Mouse (Mus musculus) MEL (cell line): ENCODE data around the gene Sucnr1.

Source experiments
- BHLHE40 ChIP-seq: IDR thresholded peaks from 2 replicates; pipeline ENCODE4 v1.6.1; 2012; ENCODE audit warnings: low read depth, mild to moderate bottlenecking, inconsistent platforms, low read length, improper control_type of control experiment, borderline replicate concordance
- CHD1 ChIP-seq: IDR thresholded peaks from 2 replicates; pipeline ENCODE4 v1.6.1; 2012; ENCODE audit warnings: low read depth, mild to moderate bottlenecking, inconsistent platforms, low read length, improper control_type of control experiment
- CHD2 ChIP-seq: IDR thresholded peaks from 2 replicates; pipeline ENCODE4 v1.6.1; 2011; ENCODE audit warnings: low read length, improper control_type of control experiment
- CTCF ChIP-seq, 3 experiments: IDR thresholded peaks in 2 of 3; conservative IDR thresholded peaks in 1 of 3; 2 replicates each; pipeline ENCODE4 v1.5.1; 2011 to 2012; ENCODE audit warnings: low read length in 3 of 3, low read depth in 2 of 3, mild to moderate bottlenecking in 2 of 3, improper control_type of control experiment in 1 of 3, inconsistent platforms in 1 of 3, mixed read lengths in 1 of 3, moderate library complexity in 1 of 3; ENCODE audit not compliant: control insufficient read depth in 1 of 3, insufficient read depth in 1 of 3, poor library complexity in 1 of 3, severe bottlenecking in 1 of 3
- GATA1 ChIP-seq: IDR thresholded peaks from 2 replicates; pipeline ENCODE4 v1.6.1; 2011; ENCODE audit warnings: low read depth, low read length, improper control_type of control experiment
- HCFC1 ChIP-seq: IDR thresholded peaks from 2 replicates; pipeline ENCODE4 v1.6.1; 2012; ENCODE audit warnings: low read depth, mild to moderate bottlenecking, inconsistent platforms, low read length, improper control_type of control experiment, moderate library complexity
- MAZ ChIP-seq: IDR thresholded peaks from 2 replicates; pipeline ENCODE4 v1.6.1; 2012; ENCODE audit warnings: low read depth, mild to moderate bottlenecking, inconsistent platforms, low read length, improper control_type of control experiment
- NELFE ChIP-seq: IDR thresholded peaks from 2 replicates; pipeline ENCODE4 v1.6.1; 2011; ENCODE audit warnings: low read depth, low read length, improper control_type of control experiment
- POLR2A ChIP-seq, 2 experiments: IDR thresholded peaks; 2 replicates each; pipeline ENCODE4 v1.6.1; 2011 to 2012; ENCODE audit warnings: low read length in 2 of 2, mild to moderate bottlenecking in 2 of 2, control low read depth in 1 of 2, improper control_type of control experiment in 1 of 2, low read depth in 1 of 2, moderate library complexity in 1 of 2; ENCODE audit not compliant: control insufficient read depth in 1 of 2, insufficient read depth in 1 of 2, poor library complexity in 1 of 2
- POLR2AphosphoS5 ChIP-seq: IDR thresholded peaks from 2 replicates; pipeline ENCODE4 v1.6.1; 2012; ENCODE audit warnings: low read depth, borderline replicate concordance, mild to moderate bottlenecking, inconsistent platforms, low read length, moderate library complexity, mixed read lengths
- RCOR1 ChIP-seq: IDR thresholded peaks from 2 replicates; pipeline ENCODE4 v1.6.1; 2012; ENCODE audit warnings: low read depth, mild to moderate bottlenecking, inconsistent platforms, low read length, improper control_type of control experiment
- TCF12 ChIP-seq: IDR thresholded peaks from 2 replicates; pipeline ENCODE4 v1.6.1; 2014; ENCODE audit warnings: low read depth, mild to moderate bottlenecking, inconsistent platforms, low read length, improper control_type of control experiment, moderate library complexity
- ZNF384 ChIP-seq: IDR thresholded peaks from 2 replicates; pipeline ENCODE4 v1.6.1; 2012; ENCODE audit warnings: low read depth, mild to moderate bottlenecking, inconsistent platforms, low read length, improper control_type of control experiment

DNA sequence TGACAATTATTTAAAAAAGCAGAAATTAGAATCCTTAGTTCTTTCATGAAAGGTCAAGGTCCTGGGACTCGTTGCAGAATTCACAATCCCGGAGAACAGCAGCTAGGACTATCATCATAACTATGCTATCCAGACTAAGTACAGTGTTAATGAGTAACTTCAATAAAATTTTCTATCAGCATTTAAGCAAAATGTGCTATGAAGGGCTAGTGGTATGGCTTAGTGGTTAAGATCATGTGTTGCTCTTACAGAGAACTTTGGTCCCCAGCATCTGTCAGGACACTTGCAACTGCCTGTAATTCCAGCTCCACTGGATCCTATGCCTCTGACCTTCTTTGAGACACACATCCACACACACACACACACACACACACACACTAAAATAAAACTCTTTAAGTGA is 15.8 kb downstream of the Sucnr1 start:
- no peak for TF ChIP-seq POLR2A (IDR thresholded peaks at IDR 0.05; ENCODE audit: control insufficient read depth in 1 of 2, insufficient read depth in 1 of 2, low read depth in 1 of 2, low read length in 2 of 2, poor library complexity in 1 of 2)
- TF ChIP-seq HCFC1: no peak
- no peak for TF ChIP-seq CTCF (IDR thresholded peaks at IDR 0.05 in 2 of 3, conservative IDR thresholded peaks at IDR 0.05 in 1 of 3; ENCODE audit: control insufficient read depth in 1 of 3, insufficient read depth in 1 of 3, low read depth in 2 of 3, low read length in 3 of 3, poor library complexity in 1 of 3, severe bottlenecking in 1 of 3)
- TF ChIP-seq NELFE: no peak
- TF ChIP-seq POLR2AphosphoS5: no peak
- no peak for TF ChIP-seq GATA1
- TF ChIP-seq BHLHE40: no peak
- TF ChIP-seq MAZ: no peak
- no peak for TF ChIP-seq ZNF384
- no peak for TF ChIP-seq TCF12
- TF ChIP-seq CHD1: no peak
- no peak for TF ChIP-seq CHD2
- no peak for TF ChIP-seq RCOR1
